Mouse (Mus musculus): ENCODE results near the gene Zbtb44. TPM values are rescaled to one million over a fixed set of nuclear protein-coding genes. Genes with fewer than 3 reads are reported as not detected.

The Zbtb44 gene
- polyA plus RNA-seq, 1 experiment from 2014 or later: 4.9 TPM

DNA sequence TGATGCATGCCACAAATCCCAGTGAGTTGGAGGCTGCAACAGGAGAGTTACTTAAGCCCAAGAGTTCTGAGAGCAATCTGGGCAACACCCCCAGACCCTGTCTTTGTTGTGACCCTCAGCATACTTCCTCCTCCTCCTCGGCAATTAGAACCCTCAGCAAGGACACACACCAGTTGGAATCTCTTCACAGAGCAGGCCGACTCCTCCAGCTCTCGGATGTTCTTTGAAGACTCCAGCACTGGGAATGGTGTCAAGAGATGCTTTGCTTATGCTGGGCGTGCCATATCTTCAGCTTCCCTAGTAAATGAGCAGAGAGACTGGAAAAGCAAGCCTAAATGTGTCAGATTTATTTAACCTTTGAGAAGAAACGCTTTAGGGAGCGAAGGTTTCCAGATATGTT is 50.3 kb downstream of the Zbtb44 start:
- ATAC-seq: no peak
- WGBS (ENCODE audit: insufficient replicate concordance): 72% methylated on average over 6 of the region's 6 CpGs
- Histone ChIP-seq H3K9ac (replicated peaks) (no peak overlapping the region), H3K4me3 (ENCODE audit: low read depth, low read length) (no peak overlapping the region), H3K4me1 (ENCODE audit: insufficient read depth) (no peaks in the 10 kb centered on the region), H3K27me3 (ENCODE audit: insufficient read depth, low read length) (0 out of 2 replicates have a peak, but pooled peaks cover 6% of the 10 kb centered on the region), H3K27ac (ENCODE audit: low read depth) (no peak overlapping the region), H3K36me3 (replicated peaks; ENCODE audit: insufficient read depth, low read length) (no peaks in the 10 kb centered on the region), H3K4me2 (ENCODE audit: low read depth, low read length) (no peak overlapping the region), H3K9me3 (ENCODE audit: low read length) (no peaks in the 10 kb centered on the region)
- no peak for TF ChIP-seq EP300 (IDR thresholded peaks at IDR 0.05; ENCODE audit: low read depth)
- no peak for TF ChIP-seq CTCF (IDR thresholded peaks at IDR 0.05; ENCODE audit: low read depth)
- no peak for DNase-seq

GRCm38 (mm10) chr9:31082054-31082666 is 51.7 kb downstream of the Zbtb44 start:
- Histone ChIP-seq H3K27me3 (ENCODE audit: insufficient read depth, low read length) (peaks cover 11% of the 10 kb centered on the region; the same call in 1 of the 2 replicates), H3K9ac (replicated peaks) (no peak overlapping the region), H3K4me1 (ENCODE audit: insufficient read depth) (no peaks in the 10 kb centered on the region), H3K4me3 (ENCODE audit: low read depth, low read length) (no peak overlapping the region), H3K36me3 (replicated peaks; ENCODE audit: insufficient read depth, low read length) (no peaks in the 10 kb centered on the region), H3K4me2 (ENCODE audit: low read depth, low read length) (no peak overlapping the region), H3K27ac (ENCODE audit: low read depth) (no peak overlapping the region), H3K9me3 (ENCODE audit: low read length) (no peaks in the 10 kb centered on the region)
- peak; percentile 80 for DNase-seq
- ATAC-seq: no peak
- WGBS (ENCODE audit: insufficient replicate concordance): 14% methylated on average over 15 of the region's 15 CpGs
- peak; percentile 89 for TF ChIP-seq CTCF (IDR thresholded peaks at IDR 0.05; ENCODE audit: low read depth)
- no peak for TF ChIP-seq EP300 (IDR thresholded peaks at IDR 0.05; ENCODE audit: low read depth)

GRCm38 (mm10) chr9:31082771-31083170 is 52.3 kb downstream of the Zbtb44 start:
- DNase-seq (no peak), ATAC-seq (no peak)
- WGBS (ENCODE audit: insufficient replicate concordance): 75% methylated on average over 6 of the region's 6 CpGs

GRCm38 (mm10) chr9:31085556-31085955 is 55.1 kb downstream of the Zbtb44 start:
- no peak for TF ChIP-seq EP300 (IDR thresholded peaks at IDR 0.05; ENCODE audit: low read depth)
- TF ChIP-seq CTCF (IDR thresholded peaks at IDR 0.05; ENCODE audit: low read depth): no peak
- Histone ChIP-seq H3K4me1 (ENCODE audit: insufficient read depth) (no peaks in the 10 kb centered on the region), H3K27ac (ENCODE audit: low read depth) (no peak overlapping the region), H3K9ac (replicated peaks) (no peak overlapping the region), H3K4me3 (ENCODE audit: low read depth, low read length) (no peak overlapping the region), H3K4me2 (ENCODE audit: low read depth, low read length) (no peak overlapping the region), H3K27me3 (ENCODE audit: insufficient read depth, low read length) (peaks cover 13% of the 10 kb centered on the region; the same call in 1 of the 2 replicates), H3K9me3 (ENCODE audit: low read length) (no peaks in the 10 kb centered on the region), H3K36me3 (replicated peaks; ENCODE audit: insufficient read depth, low read length) (no peaks in the 10 kb centered on the region)
- WGBS (ENCODE audit: insufficient replicate concordance): 60% methylated on average over 5 of the region's 5 CpGs
- DNase-seq: no peak
- no peak for ATAC-seq

More at GRCm38 (mm10) chr9:31082771-31083170, 52.3 kb downstream of the Zbtb44 start:
- Histone ChIP-seq H3K27me3 (ENCODE audit: insufficient read depth, low read length) (peaks cover 13% of the 10 kb centered on the region; the same call in 1 of the 2 replicates), H3K9me3 (ENCODE audit: low read length) (no peaks in the 10 kb centered on the region), H3K4me2 (ENCODE audit: low read depth, low read length) (no peak overlapping the region), H3K4me3 (ENCODE audit: low read depth, low read length) (no peak overlapping the region), H3K27ac (ENCODE audit: low read depth) (no peak overlapping the region), H3K9ac (replicated peaks) (no peak overlapping the region), H3K36me3 (replicated peaks; ENCODE audit: insufficient read depth, low read length) (no peaks in the 10 kb centered on the region), H3K4me1 (ENCODE audit: insufficient read depth) (no peaks in the 10 kb centered on the region)
- TF ChIP-seq CTCF (IDR thresholded peaks at IDR 0.05; ENCODE audit: low read depth): no peak
- TF ChIP-seq EP300 (IDR thresholded peaks at IDR 0.05; ENCODE audit: low read depth): no peak

GRCm38 (mm10) chr9:31086085-31086753 is 55.8 kb downstream of the Zbtb44 start:
- Histone ChIP-seq H3K4me2 (ENCODE audit: low read depth, low read length) (no peak overlapping the region), H3K9ac (replicated peaks) (no peak overlapping the region), H3K4me1 (ENCODE audit: insufficient read depth) (no peaks in the 10 kb centered on the region), H3K36me3 (replicated peaks; ENCODE audit: insufficient read depth, low read length) (no peaks in the 10 kb centered on the region), H3K9me3 (ENCODE audit: low read length) (no peaks in the 10 kb centered on the region), H3K4me3 (ENCODE audit: low read depth, low read length) (no peak overlapping the region), H3K27ac (ENCODE audit: low read depth) (no peak overlapping the region), H3K27me3 (ENCODE audit: insufficient read depth, low read length) (peaks cover 13% of the 10 kb centered on the region; the same call in 1 of the 2 replicates)
- ATAC-seq (no peak), DNase-seq (peak; percentile 70)
- WGBS (ENCODE audit: insufficient replicate concordance): 26% methylated on average over 10 of the region's 10 CpGs
- TF ChIP-seq EP300 (IDR thresholded peaks at IDR 0.05; ENCODE audit: low read depth): no peak
- peak; percentile 83 for TF ChIP-seq CTCF (IDR thresholded peaks at IDR 0.05; ENCODE audit: low read depth)

DNA sequence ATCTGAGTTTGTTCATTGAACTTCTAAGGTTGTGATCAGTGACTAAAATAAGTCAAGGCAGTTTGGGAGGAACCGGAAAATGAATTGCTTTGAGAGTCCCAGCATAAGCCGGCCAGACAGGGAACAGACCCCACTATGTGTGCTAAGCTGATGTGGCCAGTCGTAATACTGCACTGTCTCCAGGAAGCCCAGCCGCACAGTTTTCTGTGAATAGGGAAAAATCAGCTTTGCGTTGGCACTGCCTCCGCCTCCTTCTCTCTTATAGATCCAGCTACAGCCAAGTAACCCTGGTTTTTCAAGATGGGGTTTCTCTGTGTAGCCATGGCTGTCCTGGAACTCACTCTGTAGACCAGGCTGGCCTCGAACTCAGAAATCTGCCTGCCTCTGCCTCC is 56.3 kb downstream of the Zbtb44 start:
- H3K4me1 ChIP-seq (ENCODE audit: insufficient read depth): no peaks in the 10 kb centered on the region
- no peaks in the 10 kb centered on the region for H3K9me3 ChIP-seq (ENCODE audit: low read length)
- WGBS (ENCODE audit: insufficient replicate concordance): 72% methylated on average over 7 of the region's 7 CpGs
- H3K27me3 ChIP-seq (ENCODE audit: insufficient read depth, low read length): peaks cover 13% of the 10 kb centered on the region; the same call in 1 of the 2 replicates
- no peak overlapping the region for H3K4me3 ChIP-seq (ENCODE audit: low read depth, low read length)
- ATAC-seq (no peak), DNase-seq (no peak)
- no peaks in the 10 kb centered on the region for H3K36me3 ChIP-seq (replicated peaks; ENCODE audit: insufficient read depth, low read length)
- no peak overlapping the region for H3K4me2 ChIP-seq (ENCODE audit: low read depth, low read length)
- no peak for TF ChIP-seq EP300 (IDR thresholded peaks at IDR 0.05; ENCODE audit: low read depth)
- TF ChIP-seq CTCF (IDR thresholded peaks at IDR 0.05; ENCODE audit: low read depth): no peak
- H3K27ac ChIP-seq (ENCODE audit: low read depth): no peak overlapping the region
- H3K9ac ChIP-seq (replicated peaks): no peak overlapping the region

Measured in liver, postnatal 0 days (tissue).